Mouse (Mus musculus): Measurements from ENCODE around the gene Hddc3. TPM values are rescaled to one million over a fixed set of nuclear protein-coding genes. Genes with fewer than 3 reads are reported as not detected.
A peak's percentile ranks its signal among the peaks of the same experiment; 100 is the strongest.

The Hddc3 gene
- polyA plus RNA-seq, 2 experiments, result 2.8 to 5.3 TPM

DNA sequence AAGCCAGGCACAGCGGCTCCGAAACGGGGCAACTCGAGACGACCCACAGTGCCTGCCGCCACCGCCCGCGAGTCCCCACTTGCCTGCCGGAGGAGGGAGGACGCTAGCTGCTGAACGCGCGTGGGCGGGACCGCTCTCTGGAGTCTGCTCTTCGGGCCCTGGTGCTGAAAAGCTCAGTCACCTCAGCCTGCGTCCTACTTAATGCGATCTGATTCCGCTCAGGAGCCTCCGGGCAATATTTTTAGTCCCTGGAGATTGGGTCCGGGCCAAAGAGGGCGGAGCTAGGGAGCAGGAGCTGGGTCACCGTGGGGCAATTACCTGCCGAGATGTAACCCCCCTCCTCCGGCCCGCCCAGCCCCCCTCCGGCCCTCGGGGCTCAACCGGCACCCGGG, 27.7 kb downstream of the Hddc3 start:
- Histone ChIP-seq H3K9ac (replicated peaks) (no peak overlapping the region), H3K27ac (no peak overlapping the region), H3K36me3 (replicated peaks; ENCODE audit: control insufficient read depth, insufficient read depth, low read depth) (no peaks in the 10 kb centered on the region), H3K4me1 (replicated peaks; ENCODE audit: control insufficient read depth in 2 of 2, insufficient read depth in 2 of 2, low read length in 1 of 2) (peaks cover 0 to 10% of the 10 kb centered on the region in 2 experiments; a peak in 2 of 4 replicates), H3K27me3 (ENCODE audit: control insufficient read depth, insufficient read depth, low read length) (peaks cover 23% of the 10 kb centered on the region), H3K4me3 (ENCODE audit: insufficient read depth in 1 of 2, low read depth in 2 of 2, low read length in 2 of 2) (peak overlapping the region; percentile 49 to 65), H3K4me2 (ENCODE audit: low read depth) (peak overlapping the region; percentile 71), H3K9me3 (ENCODE audit: control insufficient read depth, low read length) (no peaks in the 10 kb centered on the region)
- ATAC-seq (ENCODE audit: insufficient read depth) (peak; percentile 53), DNase-seq (ENCODE audit: low read depth in 3 of 3, low spot score in 3 of 3) (peak in 1 of 3 experiments; percentile 17)
- 0% methylated on average over 31 of the region's 31 CpGs for WGBS (ENCODE audit: insufficient replicate concordance)
- TF ChIP-seq CTCF (IDR thresholded peaks at IDR 0.05; ENCODE audit: low read depth), result no peak
- TF ChIP-seq EP300 (IDR thresholded peaks at IDR 0.05; ENCODE audit: low read depth), result no peak

DNA sequence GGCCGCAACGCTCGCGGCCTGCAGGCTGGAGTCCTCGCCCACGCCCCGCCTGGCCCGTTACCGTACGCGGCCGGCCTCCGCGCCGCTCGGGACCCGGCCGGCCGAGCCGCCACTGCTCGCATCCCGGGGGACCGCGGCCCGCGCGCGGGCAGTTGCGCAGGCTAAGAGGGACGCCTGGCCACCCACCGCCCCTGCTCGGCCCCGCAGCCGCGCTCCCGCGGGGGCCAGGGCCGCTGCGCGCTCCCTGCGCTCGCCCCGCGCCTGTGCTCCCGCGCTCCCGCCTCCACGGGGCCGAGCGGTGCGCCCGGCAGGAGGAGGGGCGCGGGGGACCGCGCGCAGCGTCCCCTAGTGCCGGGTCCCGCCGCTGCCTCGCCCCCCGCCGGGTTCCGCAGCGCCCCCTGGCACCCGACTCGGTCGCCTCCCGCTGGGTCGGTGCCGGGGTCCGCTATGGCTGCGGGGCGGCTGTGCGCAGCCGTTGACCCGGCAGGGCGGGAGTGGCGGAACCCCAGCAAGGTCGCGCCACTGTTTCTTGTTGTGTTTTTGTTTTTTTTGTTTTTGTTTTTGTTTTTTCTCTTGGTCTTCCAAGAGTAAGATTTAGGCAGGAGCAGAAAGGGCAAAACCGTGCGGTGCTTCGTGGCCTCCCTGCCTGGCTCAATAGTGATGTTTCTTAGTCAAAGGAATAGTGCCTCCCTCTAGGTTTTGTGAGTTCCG, 28.3 kb downstream of the Hddc3 start, which contains the start of gene Man2a2:
Gene Man2a2, minus strand, starts transcription at position 335 of the 711 bp plus-strand sequence.
- peak; percentile 31 for TF ChIP-seq CTCF (IDR thresholded peaks at IDR 0.05; ENCODE audit: low read depth)
- no peak for TF ChIP-seq EP300 (IDR thresholded peaks at IDR 0.05; ENCODE audit: low read depth)
- WGBS (ENCODE audit: insufficient replicate concordance), result 1% methylated on average over 62 of the region's 86 CpGs
- peak within 1 kb of the TSS; percentile 71 for H3K4me2 ChIP-seq (ENCODE audit: low read depth)
- peak within 1 kb of the TSS; percentile 33; the same call in 1 of the 2 replicates for H3K9ac ChIP-seq (replicated peaks)
- peak within 1 kb of the TSS; percentile 49 to 65 for H3K4me3 ChIP-seq (ENCODE audit: insufficient read depth in 1 of 2, low read depth in 2 of 2, low read length in 2 of 2)
- peaks cover 0 to 10% of the 10 kb centered on the region in 2 experiments; a peak in 2 of 4 replicates for H3K4me1 ChIP-seq (replicated peaks; ENCODE audit: control insufficient read depth in 2 of 2, insufficient read depth in 2 of 2, low read length in 1 of 2)
- H3K9me3 ChIP-seq (ENCODE audit: control insufficient read depth, low read length), result no peaks in the 10 kb centered on the region
- ATAC-seq (ENCODE audit: insufficient read depth) (peak; percentile 61), DNase-seq (ENCODE audit: low read depth in 3 of 3, low spot score in 3 of 3) (peak in 1 of 3 experiments; percentile 24)
- H3K27ac ChIP-seq, result no peak within 1 kb of the TSS
- H3K27me3 ChIP-seq (ENCODE audit: control insufficient read depth, insufficient read depth, low read length), result peaks cover 23% of the 10 kb centered on the region
- no peaks in the 10 kb centered on the region for H3K36me3 ChIP-seq (replicated peaks; ENCODE audit: control insufficient read depth, insufficient read depth, low read depth)

DNA sequence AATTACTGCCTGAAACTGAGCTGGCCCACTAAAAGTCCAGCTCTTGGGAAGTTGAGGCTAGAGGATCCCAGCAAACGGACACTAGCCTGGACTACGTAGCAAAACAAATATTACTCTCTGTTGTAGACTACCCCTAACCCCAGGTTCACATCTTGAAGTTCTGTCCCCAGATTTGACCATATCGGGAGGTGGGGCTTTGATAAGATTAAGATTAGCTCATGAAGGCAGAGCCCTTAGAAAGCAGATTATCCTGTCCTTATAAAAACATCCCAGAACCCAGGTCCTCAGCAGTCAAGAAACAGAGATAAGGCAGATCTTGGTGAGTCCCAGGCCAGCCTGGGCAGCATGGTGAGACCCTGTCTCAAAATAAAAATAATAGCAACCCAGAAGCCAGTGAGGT, 29.3 kb downstream of the Hddc3 start:
- 49% methylated on average over 3 of the region's 3 CpGs for WGBS (ENCODE audit: insufficient replicate concordance)
- ATAC-seq (ENCODE audit: insufficient read depth) (no peak), DNase-seq (ENCODE audit: low read depth in 3 of 3, low spot score in 3 of 3) (no peak)
- Histone ChIP-seq H3K4me1 (replicated peaks; ENCODE audit: control insufficient read depth in 2 of 2, insufficient read depth in 2 of 2, low read length in 1 of 2) (peaks cover 0 to 10% of the 10 kb centered on the region in 2 experiments; a peak in 2 of 4 replicates), H3K9ac (replicated peaks) (no peak overlapping the region), H3K27me3 (ENCODE audit: control insufficient read depth, insufficient read depth, low read length) (peaks cover 23% of the 10 kb centered on the region), H3K9me3 (ENCODE audit: control insufficient read depth, low read length) (no peaks in the 10 kb centered on the region), H3K4me2 (ENCODE audit: low read depth) (no peak overlapping the region), H3K36me3 (replicated peaks; ENCODE audit: control insufficient read depth, insufficient read depth, low read depth) (no peaks in the 10 kb centered on the region), H3K4me3 (ENCODE audit: insufficient read depth in 1 of 2, low read depth in 2 of 2, low read length in 2 of 2) (no peak overlapping the region), H3K27ac (no peak overlapping the region)
- TF ChIP-seq EP300 (IDR thresholded peaks at IDR 0.05; ENCODE audit: low read depth) (no peak), CTCF (IDR thresholded peaks at IDR 0.05; ENCODE audit: low read depth) (no peak)

DNA sequence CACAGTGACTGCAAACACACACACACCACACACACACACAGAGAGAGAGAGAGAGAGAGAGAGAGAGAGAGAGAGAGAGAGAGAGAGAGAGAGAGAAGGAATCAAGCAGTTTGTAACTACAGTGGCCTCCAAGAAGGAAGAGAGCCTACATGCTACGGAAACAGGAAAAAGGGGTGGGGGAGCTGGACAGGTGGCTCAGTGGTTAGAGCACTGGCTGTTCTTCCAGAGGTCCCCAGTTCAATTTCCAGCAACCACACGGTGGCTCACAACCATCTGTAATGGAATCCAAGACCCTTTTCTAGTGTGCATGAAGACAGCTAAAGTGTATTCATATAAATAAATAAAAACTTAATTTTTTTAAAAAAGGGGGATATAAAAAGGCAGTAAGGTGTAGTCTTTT, 29.8 kb downstream of the Hddc3 start:
- Histone ChIP-seq H3K9ac (replicated peaks) (no peak overlapping the region), H3K9me3 (ENCODE audit: control insufficient read depth, low read length) (no peaks in the 10 kb centered on the region), H3K4me1 (replicated peaks; ENCODE audit: control insufficient read depth in 2 of 2, insufficient read depth in 2 of 2, low read length in 1 of 2) (peaks cover 0 to 10% of the 10 kb centered on the region in 2 experiments; a peak in 2 of 4 replicates), H3K4me2 (ENCODE audit: low read depth) (no peak overlapping the region), H3K27me3 (ENCODE audit: control insufficient read depth, insufficient read depth, low read length) (peaks cover 23% of the 10 kb centered on the region), H3K27ac (no peak overlapping the region), H3K36me3 (replicated peaks; ENCODE audit: control insufficient read depth, insufficient read depth, low read depth) (no peaks in the 10 kb centered on the region), H3K4me3 (ENCODE audit: insufficient read depth in 1 of 2, low read depth in 2 of 2, low read length in 2 of 2) (no peak overlapping the region)
- TF ChIP-seq EP300 (IDR thresholded peaks at IDR 0.05; ENCODE audit: low read depth) (no peak), CTCF (IDR thresholded peaks at IDR 0.05; ENCODE audit: low read depth) (no peak)
- no peak for ATAC-seq (ENCODE audit: insufficient read depth)
- 41% methylated on average over 2 of the region's 2 CpGs for WGBS (ENCODE audit: insufficient replicate concordance)
- no peak for DNase-seq (ENCODE audit: low read depth in 3 of 3, low spot score in 3 of 3)

DNA sequence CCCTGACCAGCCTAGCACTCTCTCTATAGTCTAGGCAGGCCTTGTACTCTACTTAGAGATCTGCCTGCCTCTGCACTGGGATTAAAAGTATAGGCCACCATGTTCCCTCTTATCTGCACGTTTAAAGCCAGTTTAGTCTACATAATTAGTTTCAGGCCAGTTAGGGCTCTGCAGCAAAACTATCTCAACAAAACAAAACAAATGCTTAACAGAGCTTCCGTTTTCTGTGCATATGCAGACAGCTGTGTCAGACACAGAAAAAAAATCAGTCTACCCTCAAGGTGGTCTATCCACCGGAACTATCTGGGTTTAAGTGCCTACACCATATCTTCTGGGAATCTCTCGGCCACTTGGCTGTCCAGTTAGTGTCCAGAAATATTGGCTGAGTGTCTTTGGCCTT, 30.4 kb downstream of the Hddc3 start:
- H3K4me2 ChIP-seq (ENCODE audit: low read depth), result no peak overlapping the region
- TF ChIP-seq CTCF (IDR thresholded peaks at IDR 0.05; ENCODE audit: low read depth) (no peak), EP300 (IDR thresholded peaks at IDR 0.05; ENCODE audit: low read depth) (no peak)
- no peaks in the 10 kb centered on the region for H3K9me3 ChIP-seq (ENCODE audit: control insufficient read depth, low read length)
- 56% methylated on average over 4 of the region's 4 CpGs for WGBS (ENCODE audit: insufficient replicate concordance)
- ATAC-seq (ENCODE audit: insufficient read depth), result no peak
- H3K9ac ChIP-seq (replicated peaks), result no peak overlapping the region
- H3K27me3 ChIP-seq (ENCODE audit: control insufficient read depth, insufficient read depth, low read length), result peaks cover 23% of the 10 kb centered on the region
- H3K36me3 ChIP-seq (replicated peaks; ENCODE audit: control insufficient read depth, insufficient read depth, low read depth), result no peaks in the 10 kb centered on the region
- no peak overlapping the region for H3K27ac ChIP-seq
- DNase-seq (ENCODE audit: low read depth in 3 of 3, low spot score in 3 of 3), result no peak
- H3K4me1 ChIP-seq (replicated peaks; ENCODE audit: control insufficient read depth in 2 of 2, insufficient read depth in 2 of 2, low read length in 1 of 2), result peaks cover 0 to 10% of the 10 kb centered on the region in 2 experiments; a peak in 2 of 4 replicates
- H3K4me3 ChIP-seq (ENCODE audit: insufficient read depth in 1 of 2, low read depth in 2 of 2, low read length in 2 of 2), result no peak overlapping the region

Data from liver, embryonic 14.5 days (tissue).